Comparison of ENCODE assay signal across 8 mouse cellular contexts in the genomic region with DNA sequence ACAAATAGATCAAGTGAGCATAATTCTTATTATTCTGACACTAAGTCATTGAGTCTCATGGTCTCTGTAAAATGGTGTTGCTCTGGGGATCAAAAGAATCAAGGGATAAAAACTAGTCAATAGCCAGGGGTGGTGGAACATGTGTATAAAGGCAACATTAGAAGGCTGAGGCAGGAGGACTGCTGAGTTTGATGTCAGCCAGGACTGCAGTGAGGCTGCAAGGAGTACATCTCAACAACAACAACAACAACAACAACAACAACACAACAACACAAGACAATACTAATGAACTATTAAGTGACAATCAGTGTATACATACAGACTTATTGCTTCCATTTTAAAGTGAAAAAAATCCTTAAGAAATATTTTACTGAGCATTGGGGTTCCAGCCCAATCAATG. TPM values are rescaled to one million over a fixed set of nuclear protein-coding genes. Genes with fewer than 3 reads are reported as not detected.
DNase-seq lines count a peak whose midpoint lies in the region; ATAC-seq and TF ChIP-seq lines count a peak whose summit lies in the region.

No protein-coding gene starts in this region.

- peak overlapping the region; percentile 83 for H3K9ac ChIP-seq in heart, embryonic 12.5 days
- peak overlapping the region; percentile 72 for H3K9ac ChIP-seq in heart, postnatal 0 days (replicated peaks; ENCODE audit: low read depth, low read length)

- H3K9me3 ChIP-seq in heart, embryonic 12.5 days (replicated peaks) = no peaks in the 10 kb centered on the region
- no peaks in the 10 kb centered on the region for H3K9me3 ChIP-seq in heart, postnatal 0 days (replicated peaks; ENCODE audit: control insufficient read depth, low read length)
- H3K9me3 ChIP-seq in midbrain, embryonic 10.5 days (replicated peaks) = no peaks in the 10 kb centered on the region

- ATAC-seq in heart, embryonic 12.5 days (ENCODE audit: insufficient number of reproducible peaks, low FRiP score) = no peak
- ATAC-seq in heart, postnatal 0 days (ENCODE audit: insufficient read depth, low read depth) = no peak

- peaks cover 64% of the 10 kb centered on the region for H3K36me3 ChIP-seq in heart, embryonic 12.5 days
- peaks cover 61% of the 10 kb centered on the region for H3K36me3 ChIP-seq in heart, postnatal 0 days (replicated peaks; ENCODE audit: control insufficient read depth, insufficient read depth, low read length)
- peaks cover 68% of the 10 kb centered on the region for H3K36me3 ChIP-seq in midbrain, embryonic 10.5 days

- no peak for TF ChIP-seq CTCF in heart, postnatal 0 days (IDR thresholded peaks at IDR 0.05; ENCODE audit: low read depth)

- peak overlapping the region; percentile 78 for H3K4me3 ChIP-seq in heart, embryonic 12.5 days
- H3K4me3 ChIP-seq in heart, postnatal 0 days (ENCODE audit: low read depth, low read length) = peak overlapping the region; percentile 91
- H3K4me3 ChIP-seq in midbrain, embryonic 10.5 days = peak overlapping the region; percentile 77

- peaks cover 15% of the 10 kb centered on the region for H3K4me1 ChIP-seq in heart, embryonic 12.5 days (replicated peaks)
- peaks cover 13% of the 10 kb centered on the region; the same call in 1 of the 2 replicates for H3K4me1 ChIP-seq in heart, postnatal 0 days (ENCODE audit: control insufficient read depth, insufficient read depth)
- H3K4me1 ChIP-seq in midbrain, embryonic 10.5 days = peaks cover 36% of the 10 kb centered on the region

- peak overlapping the region; percentile 100 for H3K27ac ChIP-seq in heart, embryonic 12.5 days (ENCODE audit: poor library complexity, severe bottlenecking)
- H3K27ac ChIP-seq in heart, postnatal 0 days (ENCODE audit: low read depth) = peak overlapping the region; percentile 95
- peak overlapping the region; percentile 98 for H3K27ac ChIP-seq in midbrain, embryonic 10.5 days (replicated peaks)

- no peak for TF ChIP-seq EP300 in heart, postnatal 0 days (IDR thresholded peaks at IDR 0.05; ENCODE audit: low read depth)

- no peaks in the 10 kb centered on the region for H3K27me3 ChIP-seq in heart, embryonic 12.5 days (replicated peaks)
- H3K27me3 ChIP-seq in heart, postnatal 0 days (ENCODE audit: control insufficient read depth, insufficient read depth, low read length) = no peaks in the 10 kb centered on the region
- H3K27me3 ChIP-seq in midbrain, embryonic 10.5 days (ENCODE audit: low read depth, poor library complexity, severe bottlenecking) = no peaks in the 10 kb centered on the region

- H3K4me2 ChIP-seq in heart, embryonic 12.5 days = peak overlapping the region; percentile 81
- H3K4me2 ChIP-seq in heart, postnatal 0 days (ENCODE audit: low read depth, low read length) = peak overlapping the region; percentile 70

- no peak for DNase-seq in heart, postnatal 10 days
- DNase-seq in MEL-GATA-1-ER (ENCODE audit: extremely low read depth, low read depth) = peak; percentile 14
- no peak for DNase-seq in heart, postnatal 0 days (ENCODE audit: low spot score)
- DNase-seq in midbrain, embryonic 10.5 days (ENCODE audit: low spot score) = no peak
- no peak for DNase-seq in B cell, adult 2 months
- no peak for DNase-seq in adrenal gland, postnatal 10 days
- no peak for DNase-seq in gastrocnemius, postnatal 25 days

- intact Hi-C loops in heart, postnatal 10 days (cut with DNase I) = loop anchor here (2.0 to 5.0 kb wide), 2 partner anchors 20 to 94 kb away; partner anchors contain the start of gene Chd4

RNA-seq across cellular contexts. Expression of gene Ncapd2, which starts 0.7 kb away (rescaled TPM):
- polyA plus RNA-seq in heart, embryonic 12.5 days (2016; fragmentation: Nextera tagmentation; extraction: Ambion mirVana) = 99.0 and 112 TPM in 2 replicates
- 10 to 100 TPM; 42.3 to 51.8 TPM for total RNA-seq in heart, postnatal 10 days (2021)
- total RNA-seq in heart, postnatal 0 days (2014; rRNA removed; ENCODE audit: low replicate concordance) = 85.4 and 98.0 TPM in 2 replicates
- polyA plus RNA-seq in heart, postnatal 0 days (2015; fragmentation: Nextera tagmentation; extraction: Ambion mirVana) = 24.5 and 26.3 TPM in 2 replicates
- polyA plus RNA-seq in midbrain, embryonic 10.5 days (2016; fragmentation: Nextera tagmentation; extraction: Ambion mirVana) = 236 and 246 TPM in 2 replicates
- total RNA-seq in adrenal gland, postnatal 10 days (2021) = 10 to 100 TPM; 46.9 to 62.7 TPM
- 10 to 100 TPM; 12.1 to 12.7 TPM for total RNA-seq in gastrocnemius, postnatal 25 days (2021)

RNA-seq across cellular contexts. Expression of gene Mrpl51, which starts 0.8 kb away (rescaled TPM):
- 217 and 218 TPM in 2 replicates for polyA plus RNA-seq in heart, embryonic 12.5 days (2016; fragmentation: Nextera tagmentation; extraction: Ambion mirVana)
- 100 to 1,000 TPM; 272 to 283 TPM for total RNA-seq in heart, postnatal 10 days (2021)
- total RNA-seq in heart, postnatal 0 days (2014; rRNA removed; ENCODE audit: low replicate concordance) = 109 and 165 TPM in 2 replicates
- polyA plus RNA-seq in heart, postnatal 0 days (2015; fragmentation: Nextera tagmentation; extraction: Ambion mirVana) = 426 and 447 TPM in 2 replicates
- 211 and 231 TPM in 2 replicates for polyA plus RNA-seq in midbrain, embryonic 10.5 days (2016; fragmentation: Nextera tagmentation; extraction: Ambion mirVana)
- total RNA-seq in adrenal gland, postnatal 10 days (2021) = 100 to 1,000 TPM; 250 to 274 TPM
- 100 to 1,000 TPM; 214 to 227 TPM for total RNA-seq in gastrocnemius, postnatal 25 days (2021)

RNA-seq across cellular contexts. Expression of gene Vamp1, which starts 24.5 kb away (rescaled TPM):
- 4.2 and 4.3 TPM in 2 replicates for polyA plus RNA-seq in heart, embryonic 12.5 days (2016; fragmentation: Nextera tagmentation; extraction: Ambion mirVana)
- 1 to 10 TPM; 8.1 to 9.1 TPM for total RNA-seq in heart, postnatal 10 days (2021)
- total RNA-seq in heart, postnatal 0 days (2014; rRNA removed; ENCODE audit: low replicate concordance) = 3.6 and 8.2 TPM in 2 replicates
- polyA plus RNA-seq in heart, postnatal 0 days (2015; fragmentation: Nextera tagmentation; extraction: Ambion mirVana) = 5.0 and 5.4 TPM in 2 replicates
- polyA plus RNA-seq in midbrain, embryonic 10.5 days (2016; fragmentation: Nextera tagmentation; extraction: Ambion mirVana) = 4.2 and 5.1 TPM in 2 replicates
- 10 to 100 TPM; 16.4 to 32.8 TPM for total RNA-seq in adrenal gland, postnatal 10 days (2021)
- total RNA-seq in gastrocnemius, postnatal 25 days (2021) = 10 to 100 TPM; 17.5 to 19.2 TPM

RNA-seq across cellular contexts. Expression of gene Gapdh, which starts 24.5 kb away (rescaled TPM):
- polyA plus RNA-seq in heart, embryonic 12.5 days (2016; fragmentation: Nextera tagmentation; extraction: Ambion mirVana) = 4,345 and 4,378 TPM in 2 replicates
- 1,000 to 10,000 TPM; 3,414 to 3,559 TPM for total RNA-seq in heart, postnatal 10 days (2021)
- 6,647 and 7,476 TPM in 2 replicates for total RNA-seq in heart, postnatal 0 days (2014; rRNA removed; ENCODE audit: low replicate concordance)
- 3,728 and 4,065 TPM in 2 replicates for polyA plus RNA-seq in heart, postnatal 0 days (2015; fragmentation: Nextera tagmentation; extraction: Ambion mirVana)
- polyA plus RNA-seq in midbrain, embryonic 10.5 days (2016; fragmentation: Nextera tagmentation; extraction: Ambion mirVana) = 2,729 and 3,222 TPM in 2 replicates
- total RNA-seq in adrenal gland, postnatal 10 days (2021) = 1,000 to 10,000 TPM; 1,844 to 1,863 TPM
- over 10,000 TPM; 11,297 to 11,631 TPM for total RNA-seq in gastrocnemius, postnatal 25 days (2021)

RNA-seq across cellular contexts. Expression of gene Tapbpl, which starts 40.8 kb away (rescaled TPM):
- 3.1 and 3.3 TPM in 2 replicates for polyA plus RNA-seq in heart, embryonic 12.5 days (2016; fragmentation: Nextera tagmentation; extraction: Ambion mirVana)
- total RNA-seq in heart, postnatal 10 days (2021) = 1 to 10 TPM; 2.8 to 4.4 TPM
- 0.93 and 4.5 TPM in 2 replicates for total RNA-seq in heart, postnatal 0 days (2014; rRNA removed; ENCODE audit: low replicate concordance)
- polyA plus RNA-seq in heart, postnatal 0 days (2015; fragmentation: Nextera tagmentation; extraction: Ambion mirVana) = 3.9 and 4.5 TPM in 2 replicates
- 1.5 and 2.0 TPM in 2 replicates for polyA plus RNA-seq in midbrain, embryonic 10.5 days (2016; fragmentation: Nextera tagmentation; extraction: Ambion mirVana)
- 10 to 100 TPM; 13.0 to 13.4 TPM for total RNA-seq in adrenal gland, postnatal 10 days (2021)
- total RNA-seq in gastrocnemius, postnatal 25 days (2021) = 1 to 10 TPM; 1.4 to 2.6 TPM
